Mouse (Mus musculus): Measurements from ENCODE around the gene Nploc4. TPM values are rescaled to one million over a fixed set of nuclear protein-coding genes. Genes with fewer than 3 reads are reported as not detected.

Nploc4 gene
- polyA plus RNA-seq, 1 experiment from 2014 or later, result 49.8 TPM

- peak overlapping the region; percentile 88 for H3K4me2 ChIP-seq
- WGBS, result 72% methylated on average over 6 of the region's 6 CpGs
- peak overlapping the region; percentile 97 for H3K9ac ChIP-seq (replicated peaks)
- no peaks in the 10 kb centered on the region for H3K27me3 ChIP-seq
- peaks cover 52% of the 10 kb centered on the region for H3K36me3 ChIP-seq
- no peak overlapping the region for H3K27ac ChIP-seq
- peaks cover 15% of the 10 kb centered on the region for H3K4me1 ChIP-seq (replicated peaks)
- H3K4me3 ChIP-seq (replicated peaks), result peak overlapping the region; percentile 94
- ATAC-seq (ENCODE audit: insufficient number of reproducible peaks, insufficient read depth, low FRiP score, low TSS enrichment, low read depth), result no peak
- no peaks in the 10 kb centered on the region for H3K9me3 ChIP-seq
Measured at GRCm38 (mm10) chr11:120458847-120459597, 21.5 kb upstream of the Nploc4 start.

- Histone ChIP-seq H3K4me2 (peak within 1 kb of the TSS; percentile 88), H3K27me3 (no peaks in the 10 kb centered on the region), H3K4me3 (replicated peaks) (peak within 1 kb of the TSS; percentile 94), H3K27ac (peak within 1 kb of the TSS; percentile 86), H3K9me3 (no peaks in the 10 kb centered on the region), H3K36me3 (peaks cover 43% of the 10 kb centered on the region), H3K9ac (replicated peaks) (peak within 1 kb of the TSS; percentile 97), H3K4me1 (replicated peaks) (peaks cover 15% of the 10 kb centered on the region)
- 4% methylated on average over 62 of the region's 62 CpGs for WGBS
- peak; percentile 84 for ATAC-seq (ENCODE audit: insufficient number of reproducible peaks, insufficient read depth, low FRiP score, low TSS enrichment, low read depth)
Measured at GRCm38 (mm10) chr11:120457772-120458751, 20.6 kb upstream of the Nploc4 start, which contains the start of the genes Oxld1 and Ccdc137. Gene Oxld1 (minus strand): TSS chr11:120458068. Gene Ccdc137 (plus strand): TSS chr11:120458115.

GRCm38 (mm10) chr11:120457370-120457769 lies 19.9 kb upstream of the Nploc4 start:
- H3K4me1 ChIP-seq (replicated peaks), result peaks cover 15% of the 10 kb centered on the region
- peak overlapping the region; percentile 88 for H3K4me2 ChIP-seq
- H3K9ac ChIP-seq (replicated peaks), result peak overlapping the region; percentile 97
- 35% methylated on average over 14 of the region's 14 CpGs for WGBS
- H3K36me3 ChIP-seq, result peaks cover 36% of the 10 kb centered on the region
- peak overlapping the region; percentile 86 for H3K27ac ChIP-seq
- no peaks in the 10 kb centered on the region for H3K9me3 ChIP-seq
- peak overlapping the region; percentile 94 for H3K4me3 ChIP-seq (replicated peaks)
- no peaks in the 10 kb centered on the region for H3K27me3 ChIP-seq
- ATAC-seq (ENCODE audit: insufficient number of reproducible peaks, insufficient read depth, low FRiP score, low TSS enrichment, low read depth), result no peak

GRCm38 (mm10) chr11:120455413-120455812 lies 17.9 kb upstream of the Nploc4 start:
- H3K27ac ChIP-seq, result no peak overlapping the region
- H3K27me3 ChIP-seq, result no peaks in the 10 kb centered on the region
- H3K4me3 ChIP-seq (replicated peaks), result no peak overlapping the region
- WGBS, result 93% methylated on average over 7 of the region's 7 CpGs
- H3K4me2 ChIP-seq, result no peak overlapping the region
- no peak overlapping the region for H3K9ac ChIP-seq (replicated peaks)
- no peak for ATAC-seq (ENCODE audit: insufficient number of reproducible peaks, insufficient read depth, low FRiP score, low TSS enrichment, low read depth)
- peaks cover 15% of the 10 kb centered on the region for H3K4me1 ChIP-seq (replicated peaks)
- peaks cover 17% of the 10 kb centered on the region; the same call in 1 of the 2 replicates for H3K36me3 ChIP-seq
- H3K9me3 ChIP-seq, result no peaks in the 10 kb centered on the region

- Histone ChIP-seq H3K27ac (no peak overlapping the region), H3K36me3 (peaks cover 13% of the 10 kb centered on the region; the same call in 1 of the 2 replicates), H3K4me2 (no peak overlapping the region), H3K27me3 (no peaks in the 10 kb centered on the region), H3K9ac (replicated peaks) (no peak overlapping the region), H3K4me1 (replicated peaks) (peaks cover 15% of the 10 kb centered on the region), H3K4me3 (replicated peaks) (no peak overlapping the region), H3K9me3 (no peaks in the 10 kb centered on the region)
- 87% methylated on average over 4 of the region's 4 CpGs for WGBS
- ATAC-seq (ENCODE audit: insufficient number of reproducible peaks, insufficient read depth, low FRiP score, low TSS enrichment, low read depth), result no peak
Measured at GRCm38 (mm10) chr11:120454965-120455364, 17.5 kb upstream of the Nploc4 start.

GRCm38 (mm10) chr11:120453306-120453705 lies 15.8 kb upstream of the Nploc4 start, which contains the start of gene Pde6g:
Gene Pde6g (minus strand): TSS chr11:120453500.
- Histone ChIP-seq H3K36me3 (peaks cover 4% of the 10 kb centered on the region; the same call in 1 of the 2 replicates), H3K27ac (no peak within 1 kb of the TSS), H3K4me3 (replicated peaks) (no peak within 1 kb of the TSS), H3K4me2 (no peak within 1 kb of the TSS), H3K9ac (replicated peaks) (no peak within 1 kb of the TSS), H3K27me3 (no peaks in the 10 kb centered on the region), H3K9me3 (no peaks in the 10 kb centered on the region), H3K4me1 (replicated peaks) (peaks cover 4% of the 10 kb centered on the region)
- no peak for ATAC-seq (ENCODE audit: insufficient number of reproducible peaks, insufficient read depth, low FRiP score, low TSS enrichment, low read depth)
- 85% methylated on average over 4 of the region's 4 CpGs for WGBS

GRCm38 (mm10) chr11:120452246-120452645 lies 14.7 kb upstream of the Nploc4 start:
- Histone ChIP-seq H3K27ac (no peak overlapping the region), H3K9me3 (no peaks in the 10 kb centered on the region), H3K4me2 (no peak overlapping the region), H3K27me3 (no peaks in the 10 kb centered on the region), H3K4me3 (replicated peaks) (no peak overlapping the region), H3K9ac (replicated peaks) (no peak overlapping the region), H3K4me1 (replicated peaks) (peaks cover 4% of the 10 kb centered on the region), H3K36me3 (peaks cover 4% of the 10 kb centered on the region; the same call in 1 of the 2 replicates)
- ATAC-seq (ENCODE audit: insufficient number of reproducible peaks, insufficient read depth, low FRiP score, low TSS enrichment, low read depth), result no peak
- 70% methylated on average over 3 of the region's 3 CpGs for WGBS

GRCm38 (mm10) chr11:120447179-120447578 lies 9.7 kb upstream of the Nploc4 start:
- WGBS, result 81% methylated on average over 7 of the region's 7 CpGs
- Histone ChIP-seq H3K4me2 (no peak overlapping the region), H3K4me1 (replicated peaks) (no peaks in the 10 kb centered on the region; the same call in 1 of the 2 replicates), H3K4me3 (replicated peaks) (no peak overlapping the region), H3K36me3 (no peaks in the 10 kb centered on the region), H3K27ac (no peak overlapping the region), H3K27me3 (no peaks in the 10 kb centered on the region), H3K9ac (replicated peaks) (no peak overlapping the region), H3K9me3 (no peaks in the 10 kb centered on the region)
- ATAC-seq (ENCODE audit: insufficient number of reproducible peaks, insufficient read depth, low FRiP score, low TSS enrichment, low read depth), result no peak

- no peak for ATAC-seq (ENCODE audit: insufficient number of reproducible peaks, insufficient read depth, low FRiP score, low TSS enrichment, low read depth)
- no peaks in the 10 kb centered on the region; the same call in 1 of the 2 replicates for H3K4me1 ChIP-seq (replicated peaks)
- H3K4me3 ChIP-seq (replicated peaks), result no peak overlapping the region
- no peaks in the 10 kb centered on the region for H3K9me3 ChIP-seq
- WGBS, result 71% methylated on average over 3 of the region's 3 CpGs
- no peak overlapping the region for H3K9ac ChIP-seq (replicated peaks)
- H3K36me3 ChIP-seq, result no peaks in the 10 kb centered on the region
- H3K27me3 ChIP-seq, result no peaks in the 10 kb centered on the region
- H3K27ac ChIP-seq, result no peak overlapping the region
- no peak overlapping the region for H3K4me2 ChIP-seq
Measured at GRCm38 (mm10) chr11:120445475-120445874, 8.0 kb upstream of the Nploc4 start.

- Histone ChIP-seq H3K36me3 (no peaks in the 10 kb centered on the region), H3K4me2 (no peak overlapping the region), H3K27ac (no peak overlapping the region), H3K9ac (replicated peaks) (0 out of 2 replicates have a peak overlapping the region, but pooled peaks have one; percentile 27), H3K4me3 (replicated peaks) (no peak overlapping the region), H3K9me3 (no peaks in the 10 kb centered on the region), H3K4me1 (replicated peaks) (no peaks in the 10 kb centered on the region; the same call in 1 of the 2 replicates), H3K27me3 (no peaks in the 10 kb centered on the region)
- WGBS, result 66% methylated on average over 6 of the region's 6 CpGs
- no peak for ATAC-seq (ENCODE audit: insufficient number of reproducible peaks, insufficient read depth, low FRiP score, low TSS enrichment, low read depth)
Measured at GRCm38 (mm10) chr11:120444106-120444505, 6.6 kb upstream of the Nploc4 start.
